Comparison of ENCODE assay signal across 22 mouse cellular contexts in genomic region chr2:157296105-157296689, GRCm38 (mm10). TPM values are rescaled to one million over a fixed set of nuclear protein-coding genes. Genes with fewer than 3 reads are reported as not detected.
A peak's percentile ranks its signal among the peaks of the same experiment; 100 is the strongest.
DNase-seq lines count a peak whose midpoint lies in the region; ATAC-seq and TF ChIP-seq lines count a peak whose summit lies in the region.
"Had no signal": no experiment of that assay in that cellular context is flagged by ENCODE, and none has a peak within 500 bp of the region (broad histone marks: within the 10 kb centered on the region; RNA-seq: fewer than 3 reads in every experiment).

No protein-coding gene starts in this region.

- H3K9ac ChIP-seq in hindbrain, embryonic 14.5 days = no peak overlapping the region
- H3K9ac ChIP-seq in hindbrain, postnatal 0 days (replicated peaks; ENCODE audit: low read length) = no peak overlapping the region
- 0 out of 2 replicates have a peak overlapping the region, but pooled peaks have one; percentile 10 for H3K9ac ChIP-seq in midbrain, embryonic 16.5 days (ENCODE audit: low read depth, low read length)
- H3K9ac ChIP-seq in midbrain, postnatal 0 days (replicated peaks; ENCODE audit: low read length, poor library complexity, severe bottlenecking) = no peak overlapping the region
- H3K9ac ChIP-seq in forebrain, embryonic 16.5 days (replicated peaks; ENCODE audit: low read depth, low read length) = no peak overlapping the region
- H3K9ac ChIP-seq: embryonic facial prominence, embryonic 13.5 days; heart, embryonic 12.5 days; intestine, embryonic 15.5 days had no signal

- no peaks in the 10 kb centered on the region for H3K4me1 ChIP-seq in hindbrain, embryonic 14.5 days (replicated peaks; ENCODE audit: control insufficient read depth, insufficient read depth, low read length)
- H3K4me1 ChIP-seq in hindbrain, postnatal 0 days (ENCODE audit: insufficient read depth, low read length) = no peaks in the 10 kb centered on the region
- no peaks in the 10 kb centered on the region; the same call in 1 of the 2 replicates for H3K4me1 ChIP-seq in midbrain, embryonic 16.5 days (ENCODE audit: control insufficient read depth, insufficient read depth, low read length)
- no peaks in the 10 kb centered on the region for H3K4me1 ChIP-seq in midbrain, postnatal 0 days (ENCODE audit: insufficient read depth, low read length)
- H3K4me1 ChIP-seq in forebrain, embryonic 16.5 days (replicated peaks; ENCODE audit: control insufficient read depth, insufficient read depth, low read length) = peaks cover 28% of the 10 kb centered on the region
- H3K4me1 ChIP-seq: embryonic facial prominence, embryonic 13.5 days; heart, embryonic 12.5 days; hindbrain, embryonic 10.5 days; intestine, embryonic 15.5 days had no signal

- 80% methylated on average over 7 of the region's 7 CpGs for WGBS in hindbrain, embryonic 14.5 days
- WGBS in hindbrain, postnatal 0 days = 69% methylated on average over 7 of the region's 7 CpGs
- 69% methylated on average over 7 of the region's 7 CpGs for WGBS in midbrain, embryonic 16.5 days
- 74% methylated on average over 7 of the region's 7 CpGs for WGBS in midbrain, postnatal 0 days
- 35% methylated on average over 7 of the region's 7 CpGs for WGBS in forebrain, embryonic 16.5 days

- no peaks in the 10 kb centered on the region for H3K9me3 ChIP-seq in hindbrain, embryonic 14.5 days (ENCODE audit: control insufficient read depth, low read length)
- H3K9me3 ChIP-seq in hindbrain, postnatal 0 days (ENCODE audit: low read length) = no peaks in the 10 kb centered on the region
- no peaks in the 10 kb centered on the region for H3K9me3 ChIP-seq in midbrain, embryonic 16.5 days (replicated peaks; ENCODE audit: control insufficient read depth, low read length, poor library complexity, severe bottlenecking)
- no peaks in the 10 kb centered on the region for H3K9me3 ChIP-seq in midbrain, postnatal 0 days (ENCODE audit: low read length)
- H3K9me3 ChIP-seq in forebrain, embryonic 16.5 days (ENCODE audit: control insufficient read depth, low read length) = no peaks in the 10 kb centered on the region
- H3K9me3 ChIP-seq: embryonic facial prominence, embryonic 13.5 days; heart, embryonic 12.5 days; hindbrain, embryonic 10.5 days; intestine, embryonic 15.5 days had no signal

- H3K27me3 ChIP-seq in hindbrain, embryonic 14.5 days (ENCODE audit: control insufficient read depth, insufficient read depth, low read length) = no peaks in the 10 kb centered on the region
- no peaks in the 10 kb centered on the region for H3K27me3 ChIP-seq in hindbrain, postnatal 0 days (ENCODE audit: insufficient read depth, low read length)
- H3K27me3 ChIP-seq in midbrain, embryonic 16.5 days (ENCODE audit: control insufficient read depth, insufficient read depth, low read depth, low read length) = no peaks in the 10 kb centered on the region
- H3K27me3 ChIP-seq in midbrain, postnatal 0 days (ENCODE audit: insufficient read depth, low read length) = no peaks in the 10 kb centered on the region
- H3K27me3 ChIP-seq in forebrain, embryonic 16.5 days (replicated peaks; ENCODE audit: control insufficient read depth, insufficient read depth, low read length) = no peaks in the 10 kb centered on the region
- H3K27me3 ChIP-seq: embryonic facial prominence, embryonic 13.5 days; heart, embryonic 12.5 days; intestine, embryonic 15.5 days had no signal

- peaks cover 98% of the 10 kb centered on the region for H3K36me3 ChIP-seq in hindbrain, embryonic 14.5 days (replicated peaks; ENCODE audit: control insufficient read depth, insufficient read depth)
- peaks cover 57% of the 10 kb centered on the region for H3K36me3 ChIP-seq in hindbrain, postnatal 0 days (ENCODE audit: insufficient read depth, low read length)
- H3K36me3 ChIP-seq in midbrain, embryonic 16.5 days (ENCODE audit: control insufficient read depth, insufficient read depth, low read length) = peaks cover 42% of the 10 kb centered on the region
- peaks cover 63% of the 10 kb centered on the region for H3K36me3 ChIP-seq in midbrain, postnatal 0 days (ENCODE audit: insufficient read depth, low read length)
- peaks cover 27% of the 10 kb centered on the region for H3K36me3 ChIP-seq in forebrain, embryonic 16.5 days (ENCODE audit: control insufficient read depth, insufficient read depth)

- H3K4me2 ChIP-seq in hindbrain, embryonic 14.5 days (replicated peaks) = no peak overlapping the region
- no peak overlapping the region for H3K4me2 ChIP-seq in hindbrain, postnatal 0 days (ENCODE audit: low read depth, low read length)
- no peak overlapping the region for H3K4me2 ChIP-seq in midbrain, embryonic 16.5 days (ENCODE audit: low read length)
- H3K4me2 ChIP-seq in midbrain, postnatal 0 days (ENCODE audit: low read depth, low read length, poor library complexity, severe bottlenecking) = no peak overlapping the region
- no peak overlapping the region for H3K4me2 ChIP-seq in forebrain, embryonic 16.5 days (ENCODE audit: low read length)
- H3K4me2 ChIP-seq: embryonic facial prominence, embryonic 13.5 days; heart, embryonic 12.5 days; intestine, embryonic 15.5 days had no signal

- no peak for TF ChIP-seq CTCF in hindbrain, postnatal 0 days (IDR thresholded peaks at IDR 0.05; ENCODE audit: low read depth)
- TF ChIP-seq CTCF in midbrain, postnatal 0 days (IDR thresholded peaks at IDR 0.05) = no peak

- no peak overlapping the region for H3K4me3 ChIP-seq in hindbrain, embryonic 14.5 days (replicated peaks; ENCODE audit: low read length)
- H3K4me3 ChIP-seq in hindbrain, postnatal 0 days (ENCODE audit: low read length) = no peak overlapping the region
- H3K4me3 ChIP-seq in midbrain, embryonic 16.5 days (ENCODE audit: low read depth, low read length) = no peak overlapping the region
- no peak overlapping the region for H3K4me3 ChIP-seq in midbrain, postnatal 0 days (ENCODE audit: low read depth, low read length)
- H3K4me3 ChIP-seq in forebrain, embryonic 16.5 days (replicated peaks; ENCODE audit: low read length) = no peak overlapping the region
- H3K4me3 ChIP-seq: embryonic facial prominence, embryonic 13.5 days; heart, embryonic 12.5 days; hindbrain, embryonic 10.5 days; intestine, embryonic 15.5 days had no signal

- DNase-seq in hindbrain, embryonic 14.5 days (ENCODE audit: low spot score) = no peak
- no peak for DNase-seq in hindbrain, postnatal 0 days (ENCODE audit: low spot score)
- no peak for DNase-seq in midbrain, postnatal 0 days (ENCODE audit: low spot score)
- DNase-seq: adrenal gland, adult 2 months; adrenal gland, postnatal 25 days; cerebellum, adult 2 months; cerebellum, postnatal 10 days; gastrocnemius, postnatal 14 days; kidney, adult 18-20 months had no signal

- peak overlapping the region; percentile 11; the same call in 1 of the 2 replicates for H3K27ac ChIP-seq in hindbrain, embryonic 14.5 days
- no peak overlapping the region for H3K27ac ChIP-seq in hindbrain, postnatal 0 days
- H3K27ac ChIP-seq in midbrain, embryonic 16.5 days (ENCODE audit: low read length) = no peak overlapping the region
- H3K27ac ChIP-seq in midbrain, postnatal 0 days (ENCODE audit: low read depth, low read length) = no peak overlapping the region
- peak overlapping the region; percentile 84 for H3K27ac ChIP-seq in forebrain, embryonic 16.5 days (ENCODE audit: low read length)
- H3K27ac ChIP-seq: embryonic facial prominence, embryonic 13.5 days; hindbrain, embryonic 10.5 days; intestine, embryonic 15.5 days had no signal

- no peak for ATAC-seq in hindbrain, embryonic 14.5 days (ENCODE audit: low FRiP score)
- no peak for ATAC-seq in hindbrain, postnatal 0 days
- ATAC-seq in midbrain, embryonic 16.5 days = no peak
- ATAC-seq in midbrain, postnatal 0 days (ENCODE audit: low FRiP score) = no peak
- peak; percentile 67 for ATAC-seq in forebrain, embryonic 16.5 days
- no peak for ATAC-seq in granulocyte monocyte progenitor cell, adult 5-6 weeks (replicated peaks; ENCODE audit: poor library complexity, severe bottlenecking)
- ATAC-seq: intestine, embryonic 15.5 days had no signal

RNA-seq across cellular contexts. Expression of gene Mroh8, which starts 16.8 kb away (rescaled TPM):
- polyA plus RNA-seq in hindbrain, embryonic 14.5 days (2014; fragmentation: Nextera tagmentation; extraction: Ambion mirVana) = 0.09 and 0.41 TPM in 2 replicates
- total RNA-seq in hindbrain, postnatal 0 days (2014; rRNA removed) = 0.25 TPM in 1 of 2 replicates, not detected in the other
- polyA plus RNA-seq in hindbrain, postnatal 0 days (2015; fragmentation: Nextera tagmentation; extraction: Ambion mirVana) = 0.42 and 0.70 TPM in 2 replicates
- polyA plus RNA-seq in midbrain, embryonic 16.5 days (2015; fragmentation: Nextera tagmentation; extraction: Ambion mirVana) = 0.54 and 0.63 TPM in 2 replicates
- 0.09 and 0.66 TPM in 2 replicates for total RNA-seq in midbrain, postnatal 0 days (2014; rRNA removed)
- 0.44 and 0.47 TPM in 2 replicates for polyA plus RNA-seq in midbrain, postnatal 0 days (2015; fragmentation: Nextera tagmentation; extraction: Ambion mirVana)
- 0.20 and 0.30 TPM in 2 replicates for polyA plus RNA-seq in forebrain, embryonic 16.5 days (2015; fragmentation: Nextera tagmentation; extraction: Ambion mirVana)
- total RNA-seq in granulocyte monocyte progenitor cell, adult 5-6 weeks (2014; fragmentation: Nextera tagmentation) = 0.19 and 0.23 TPM in 2 replicates
- 0.09 and 0.36 TPM in 2 replicates for total RNA-seq in granulocyte monocyte progenitor cell, adult 5-6 weeks (2017)
- total RNA-seq: heart, postnatal 25 days had no signal

RNA-seq across cellular contexts. Expression of gene Rpn2, which starts 17.4 kb away (rescaled TPM):
- 210 and 221 TPM in 2 replicates for polyA plus RNA-seq in hindbrain, embryonic 14.5 days (2014; fragmentation: Nextera tagmentation; extraction: Ambion mirVana)
- total RNA-seq in hindbrain, postnatal 0 days (2014; rRNA removed) = 240 and 253 TPM in 2 replicates
- 201 and 204 TPM in 2 replicates for polyA plus RNA-seq in hindbrain, postnatal 0 days (2015; fragmentation: Nextera tagmentation; extraction: Ambion mirVana)
- 207 and 225 TPM in 2 replicates for polyA plus RNA-seq in midbrain, embryonic 16.5 days (2015; fragmentation: Nextera tagmentation; extraction: Ambion mirVana)
- 233 and 242 TPM in 2 replicates for total RNA-seq in midbrain, postnatal 0 days (2014; rRNA removed)
- polyA plus RNA-seq in midbrain, postnatal 0 days (2015; fragmentation: Nextera tagmentation; extraction: Ambion mirVana) = 193 and 204 TPM in 2 replicates
- 183 and 189 TPM in 2 replicates for polyA plus RNA-seq in forebrain, embryonic 16.5 days (2015; fragmentation: Nextera tagmentation; extraction: Ambion mirVana)
- 313 and 340 TPM in 2 replicates for total RNA-seq in granulocyte monocyte progenitor cell, adult 5-6 weeks (2014; fragmentation: Nextera tagmentation)
- 342 and 366 TPM in 2 replicates for total RNA-seq in granulocyte monocyte progenitor cell, adult 5-6 weeks (2017)

RNA-seq across cellular contexts. Expression of gene Ghrh, which starts 51.1 kb away (rescaled TPM):
- 0.58 and 0.94 TPM in 2 replicates for polyA plus RNA-seq in hindbrain, embryonic 14.5 days (2014; fragmentation: Nextera tagmentation; extraction: Ambion mirVana)
- not detected in 2 replicates for total RNA-seq in hindbrain, postnatal 0 days (2014; rRNA removed)
- polyA plus RNA-seq in hindbrain, postnatal 0 days (2015; fragmentation: Nextera tagmentation; extraction: Ambion mirVana) = 1.0 and 1.7 TPM in 2 replicates
- polyA plus RNA-seq in midbrain, embryonic 16.5 days (2015; fragmentation: Nextera tagmentation; extraction: Ambion mirVana) = 2.6 and 2.7 TPM in 2 replicates
- total RNA-seq in midbrain, postnatal 0 days (2014; rRNA removed) = 1.3 and 3.0 TPM in 2 replicates
- 5.0 and 7.6 TPM in 2 replicates for polyA plus RNA-seq in midbrain, postnatal 0 days (2015; fragmentation: Nextera tagmentation; extraction: Ambion mirVana)
- 0.80 TPM in 1 of 2 replicates, not detected in the other for polyA plus RNA-seq in forebrain, embryonic 16.5 days (2015; fragmentation: Nextera tagmentation; extraction: Ambion mirVana)
- total RNA-seq in granulocyte monocyte progenitor cell, adult 5-6 weeks (2014; fragmentation: Nextera tagmentation) = not detected in 2 replicates
- total RNA-seq in granulocyte monocyte progenitor cell, adult 5-6 weeks (2017) = not detected in 2 replicates
- total RNA-seq: adrenal gland, adult 2 months; adrenal gland, postnatal 25 days; common myeloid progenitor, adult 5-6 weeks; ES-E14; gastrocnemius, adult 18-20 months; gastrocnemius, postnatal 14 days; heart, adult 8-10 months; heart, postnatal 25 days had no signal
- polyA plus RNA-seq: adrenal gland, adult 2 months; heart, embryonic 12.5 days; heart, embryonic 16.5 days; hindbrain, embryonic 10.5 days had no signal

Comparison
In these comparisons a context has a peak if more than half of its experiments do, and no peak if none do; other contexts are left out.
1. H3K27ac ChIP-seq: peak in hindbrain, embryonic 14.5 days (single experiment) and forebrain, embryonic 16.5 days (single experiment); none in hindbrain, postnatal 0 days (single experiment), midbrain, embryonic 16.5 days (single experiment) and midbrain, postnatal 0 days (single experiment).